Mouse (Mus musculus) left cerebral cortex, postnatal 36 days (tissue): ENCODE results near the gene Slco2b1. TPM values are rescaled to one million over a fixed set of nuclear protein-coding genes. Genes with fewer than 3 reads are reported as not detected.

ENCODE experiments used
- DNase-seq, 2 experiments: peaks; one replicate each; pipeline ENCODE4 v3.0.0; 2021 to 2022; ENCODE audit warnings: low spot score in 2 of 2, mixed read lengths in 1 of 2
- intact Hi-C: fragments of 180-260 bp; cut with DNase I; formaldehyde crosslinking; loops from one replicate; pipeline ENCODE4 v1.15.1; 2025
- total RNA-seq, 2 experiments: library from RNA; stranded (reverse); gene quantifications; 2 replicates each; pipeline ENCODE4 v1.2.3; 2021

The Slco2b1 gene
- total RNA-seq, 2 experiments from 2014 or later = 11.7 to 14.2 TPM

DNA sequence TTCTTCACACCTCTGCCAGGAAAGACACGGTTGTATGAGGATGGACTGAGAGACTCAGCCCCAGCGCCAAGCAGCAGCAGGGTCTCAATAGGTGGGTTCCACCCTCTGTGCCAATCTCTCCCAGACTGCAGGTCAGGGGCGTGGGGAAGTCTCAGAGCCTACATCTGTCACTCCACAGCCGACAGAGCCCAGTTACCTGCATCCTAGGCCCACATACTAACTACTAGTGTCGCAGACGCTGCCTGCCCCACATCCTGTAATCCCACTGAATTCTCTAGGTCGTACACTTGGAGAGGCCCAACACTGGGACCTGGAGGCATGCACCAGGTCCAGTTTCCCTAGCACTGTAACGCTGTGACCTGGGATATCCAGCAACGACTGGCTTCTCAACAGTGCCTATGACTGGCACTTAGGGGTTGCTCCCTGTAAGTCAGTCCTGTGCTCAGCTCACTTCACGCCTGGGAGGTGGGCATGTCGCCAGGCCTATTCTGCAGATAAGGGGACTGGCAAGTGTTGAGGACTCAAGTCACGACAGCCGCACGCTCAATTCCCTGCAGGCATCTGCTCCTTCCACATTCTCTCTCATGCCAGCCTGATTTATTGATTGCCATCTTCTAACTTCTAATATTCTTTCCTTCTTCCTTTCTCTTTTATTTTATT lies 49.4 kb downstream of the Slco2b1 start:
- intact Hi-C loops = no loop called here
- DNase-seq = no peak

DNA sequence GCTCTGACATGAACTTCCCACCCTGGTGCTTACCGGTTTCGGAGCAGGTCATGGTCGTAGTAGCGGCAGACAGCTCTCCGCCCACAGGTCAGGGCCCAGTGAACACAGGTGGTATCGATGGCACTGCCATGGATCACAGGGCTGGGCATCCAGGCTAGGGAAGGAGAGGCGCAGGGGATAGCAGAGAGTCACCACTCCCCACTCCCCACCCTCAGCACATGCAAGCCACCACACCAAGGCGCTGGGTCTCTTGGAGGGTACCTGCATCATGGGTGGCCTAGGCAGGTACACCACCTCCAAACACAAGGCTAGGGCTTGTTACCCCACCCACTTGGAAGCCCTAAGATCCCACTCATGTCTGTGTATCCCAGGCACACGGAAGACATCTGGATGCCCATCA lies 50.1 kb downstream of the Slco2b1 start:
- intact Hi-C loops = no loop called here

DNA sequence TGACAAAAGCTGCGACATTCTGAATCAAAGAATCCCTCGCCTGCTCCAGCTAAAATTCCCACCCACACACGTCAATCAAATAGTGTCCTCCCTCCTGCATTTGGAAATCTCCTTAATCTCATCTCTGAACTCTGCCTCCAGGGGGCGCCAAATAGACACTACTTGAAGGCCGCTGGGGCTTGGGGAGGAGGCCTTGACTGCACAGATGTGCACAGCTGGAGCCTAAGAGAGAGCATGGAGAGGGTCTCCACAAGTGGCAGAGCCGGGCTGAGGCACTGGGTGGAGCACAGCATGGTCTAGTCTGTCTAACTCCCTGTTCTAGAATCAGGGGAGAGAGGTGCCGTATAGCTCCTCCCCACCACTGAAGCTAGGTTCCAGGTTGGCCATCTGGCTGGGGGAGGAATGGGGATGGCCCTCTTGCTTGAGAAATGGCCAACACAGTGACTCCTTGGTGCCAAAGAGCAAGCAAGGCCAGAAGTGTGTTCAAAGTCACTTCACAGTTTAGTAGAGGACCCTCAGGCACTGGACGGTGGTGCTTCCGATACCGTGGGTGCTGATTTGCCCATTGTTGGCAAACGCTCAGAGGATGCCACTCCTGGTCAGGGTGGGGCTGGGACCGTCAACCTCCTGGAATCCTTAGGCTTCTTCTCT lies 51.6 kb downstream of the Slco2b1 start:
- intact Hi-C loops = loop anchor here (2.0 to 5.0 kb wide), 2 partner anchors 53 to 139 kb away; partner anchors contain the start of gene Slco2b1

More for the DNA sequence above, 50.1 kb downstream of the Slco2b1 start:
- DNase-seq = no peak

DNA sequence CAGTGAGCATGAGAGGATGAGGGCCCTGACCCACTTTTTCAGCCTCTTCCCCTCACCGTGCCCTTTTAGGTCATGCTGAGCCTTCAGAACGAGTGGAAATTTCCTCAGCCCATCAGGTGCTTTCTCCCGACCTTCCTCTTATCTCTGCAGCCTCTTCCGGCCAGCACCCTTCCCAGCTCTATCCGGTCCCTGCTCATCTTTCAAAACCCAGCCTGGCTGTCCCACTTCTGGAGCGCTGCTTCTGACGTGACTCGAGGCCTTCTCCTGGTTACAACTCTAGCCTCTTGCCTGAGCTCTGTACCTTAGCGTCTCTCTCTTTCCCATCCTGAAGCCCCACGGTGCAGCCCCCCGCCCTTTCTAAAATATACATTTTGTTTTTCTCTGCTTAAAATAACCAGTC lies 56.9 kb downstream of the Slco2b1 start:
- no peak for DNase-seq
- intact Hi-C loops = no loop called here

More for the DNA sequence above, 51.6 kb downstream of the Slco2b1 start:
- peak; percentile 46 to 65 for DNase-seq

DNA sequence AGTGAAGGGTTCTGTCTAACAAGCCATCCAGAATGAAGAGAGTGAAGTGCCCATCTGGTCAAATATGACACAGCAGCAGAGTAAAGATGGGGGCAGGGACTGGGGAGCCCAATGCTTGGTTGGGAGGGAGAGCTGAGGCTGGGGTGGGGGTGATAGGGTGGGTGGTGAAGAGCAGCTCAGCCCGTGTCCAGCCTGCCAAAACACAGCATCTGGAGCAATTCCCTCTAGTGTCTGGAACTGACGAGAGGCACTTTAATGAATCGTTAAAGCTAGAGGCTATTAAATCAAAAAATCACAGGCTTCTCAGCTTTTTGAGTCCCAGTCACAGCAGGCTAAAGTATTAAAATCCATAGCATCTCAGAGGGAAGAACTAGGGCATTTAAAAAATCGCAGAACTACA lies 61.6 kb downstream of the Slco2b1 start:
- intact Hi-C loops = no loop called here
- no peak for DNase-seq

DNA sequence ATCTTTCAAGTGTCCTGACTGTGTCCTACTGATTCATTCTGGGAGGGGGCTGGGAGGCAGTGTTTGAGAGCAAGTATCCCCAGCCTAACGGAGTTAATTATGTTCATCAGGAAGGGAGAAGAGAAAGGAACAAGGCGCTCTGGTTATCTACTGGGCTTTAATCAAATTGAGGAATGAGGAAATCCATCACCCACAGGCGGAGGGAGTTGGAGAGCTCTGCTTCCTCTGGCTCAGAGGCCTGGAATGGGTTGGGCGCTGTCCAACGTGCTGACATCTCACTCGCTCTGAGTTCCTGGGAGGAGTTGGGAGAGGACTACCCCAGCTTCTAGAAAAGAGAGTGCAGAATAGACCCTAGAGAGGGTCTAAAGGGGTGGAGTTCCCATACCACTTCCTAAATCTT lies 62.5 kb downstream of the Slco2b1 start:
- intact Hi-C loops = no loop called here
- DNase-seq = no peak

DNA sequence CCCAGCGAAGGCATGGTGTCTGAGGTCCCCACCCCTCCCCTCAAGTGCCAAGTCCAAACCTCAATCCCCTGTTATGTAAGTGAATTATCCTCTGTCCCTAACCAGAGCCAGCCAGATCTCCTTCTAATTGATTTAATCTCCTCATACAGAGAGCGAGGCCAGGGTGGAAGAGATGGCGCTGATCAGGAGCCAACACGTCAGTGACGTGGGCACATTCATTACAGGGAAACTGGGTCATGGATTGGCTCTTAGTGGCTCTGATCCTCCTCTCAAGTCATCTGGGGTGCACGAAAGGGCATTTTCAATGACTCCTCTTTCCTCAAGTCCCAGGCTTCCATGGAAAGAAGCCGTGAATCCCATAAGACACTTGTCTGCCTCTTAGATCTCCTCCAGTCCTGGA lies 66.4 kb downstream of the Slco2b1 start:
- intact Hi-C loops = no loop called here
- no peak for DNase-seq

DNA sequence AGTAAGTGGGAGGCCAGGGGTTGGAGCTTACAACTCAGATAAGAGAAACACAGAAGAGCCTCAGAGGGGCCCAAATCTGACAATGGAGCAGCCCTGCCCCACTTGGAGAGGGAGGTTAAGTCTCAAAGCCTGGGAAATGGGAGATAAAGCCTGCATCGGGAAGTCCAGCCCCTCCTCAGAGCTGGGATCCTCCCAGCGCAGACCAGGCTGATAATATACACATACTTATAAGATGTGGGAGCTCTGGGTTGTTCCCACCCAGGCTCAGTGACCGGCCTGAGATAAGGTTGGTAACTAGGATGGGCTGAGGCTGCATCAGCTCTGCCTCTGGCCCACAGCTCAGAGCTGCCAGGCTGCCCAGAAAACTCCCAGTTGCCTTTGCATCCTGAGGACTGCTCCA lies 69.1 kb downstream of the Slco2b1 start:
- intact Hi-C loops = no loop called here
- DNase-seq = no peak

DNA sequence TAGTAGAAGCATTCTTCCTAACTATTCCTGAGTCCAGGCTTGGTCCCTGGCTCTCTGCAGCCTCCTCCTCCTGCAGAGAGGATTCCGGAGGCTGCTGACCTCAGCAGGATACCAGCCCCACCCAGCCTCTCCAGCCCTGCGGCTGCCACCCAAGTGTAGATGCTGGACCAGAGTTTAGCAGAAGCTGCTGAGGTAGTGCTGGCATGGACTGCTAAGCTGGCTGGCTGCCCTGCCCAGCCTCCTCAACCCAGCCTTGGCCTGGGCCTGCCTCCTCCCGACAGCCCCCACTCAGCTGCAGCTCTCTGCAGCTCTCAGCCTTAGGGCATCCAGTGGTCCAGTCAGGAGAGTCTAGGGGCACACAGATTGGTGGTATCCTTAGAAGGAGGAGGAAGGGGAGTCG lies 69.9 kb downstream of the Slco2b1 start:
- intact Hi-C loops = no loop called here
- DNase-seq = no peak

DNA sequence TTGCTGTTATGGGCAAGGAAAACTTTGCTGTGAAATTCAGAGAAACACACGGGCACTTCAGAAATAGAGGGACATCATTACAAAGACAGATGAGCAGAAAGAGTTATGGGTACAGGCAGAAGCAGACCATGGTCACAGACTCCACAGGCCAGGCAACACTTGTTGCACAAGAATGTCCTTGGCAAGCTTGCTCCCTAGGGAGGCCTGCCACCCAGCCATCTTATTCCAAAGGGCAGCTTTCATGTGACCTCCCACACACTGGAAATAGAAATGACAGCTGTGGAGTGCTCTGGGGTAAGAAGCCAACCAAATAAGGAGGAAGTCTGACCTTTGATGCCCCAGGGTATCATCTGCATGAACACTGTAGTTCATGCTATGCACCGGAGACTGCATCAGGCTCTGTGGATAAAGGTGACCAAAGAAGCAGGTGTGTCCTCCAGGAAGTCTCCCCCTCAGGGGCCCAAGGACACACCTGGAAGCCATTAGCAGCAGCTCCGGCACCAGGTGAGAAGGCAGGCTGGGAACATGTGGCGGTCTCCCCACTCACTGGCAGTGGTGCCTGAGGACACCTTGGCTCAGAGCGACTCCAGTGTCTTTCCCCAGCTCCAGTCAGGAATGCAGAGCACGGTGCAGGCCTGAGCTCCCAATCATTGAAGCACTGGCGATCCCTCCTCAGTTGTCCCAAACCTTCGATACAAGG lies 77.0 kb downstream of the Slco2b1 start:
- intact Hi-C loops = no loop called here
- DNase-seq = no peak

DNA sequence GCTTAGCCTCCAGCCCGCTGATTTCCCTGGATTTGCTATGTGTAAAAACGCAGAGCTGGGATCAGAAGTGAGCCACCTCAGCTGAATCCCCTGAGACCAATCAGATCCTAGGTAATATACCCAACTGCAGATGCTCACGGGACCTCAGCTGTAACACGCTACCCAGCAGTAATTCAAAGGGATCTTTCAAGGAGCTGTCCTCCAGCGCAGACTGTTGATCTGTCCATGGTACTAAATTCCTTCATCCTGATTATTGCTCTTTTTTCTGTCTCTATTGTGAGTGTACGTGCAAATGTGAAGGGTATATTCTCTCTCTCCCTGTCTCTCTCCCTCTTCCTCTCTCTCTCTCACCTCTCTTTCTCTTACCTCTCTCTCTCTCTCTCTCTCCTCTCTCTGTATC lies 78.9 kb downstream of the Slco2b1 start:
- intact Hi-C loops = no loop called here
- no peak for DNase-seq

DNA sequence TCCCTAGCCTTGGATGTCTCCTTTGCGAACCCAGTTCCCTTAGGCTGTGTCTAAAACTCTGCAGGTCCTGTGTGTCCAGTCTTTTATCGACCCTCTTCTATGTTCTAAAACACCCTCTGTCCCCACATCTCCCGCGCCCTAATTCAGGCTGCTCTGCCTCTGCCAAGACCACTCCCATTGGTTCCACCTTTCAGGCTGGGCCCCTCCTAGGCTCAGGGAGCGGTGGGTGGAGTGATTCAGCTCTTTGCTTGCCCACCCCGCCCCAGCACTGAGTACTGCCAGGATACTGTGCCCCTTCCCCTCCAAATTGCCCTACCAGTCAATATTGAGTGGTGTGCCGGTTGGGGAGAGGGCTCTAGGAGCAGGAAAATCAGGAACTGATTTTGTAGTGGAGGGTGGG lies 83.8 kb downstream of the Slco2b1 start:
- intact Hi-C loops = no loop called here
- DNase-seq = no peak

DNA sequence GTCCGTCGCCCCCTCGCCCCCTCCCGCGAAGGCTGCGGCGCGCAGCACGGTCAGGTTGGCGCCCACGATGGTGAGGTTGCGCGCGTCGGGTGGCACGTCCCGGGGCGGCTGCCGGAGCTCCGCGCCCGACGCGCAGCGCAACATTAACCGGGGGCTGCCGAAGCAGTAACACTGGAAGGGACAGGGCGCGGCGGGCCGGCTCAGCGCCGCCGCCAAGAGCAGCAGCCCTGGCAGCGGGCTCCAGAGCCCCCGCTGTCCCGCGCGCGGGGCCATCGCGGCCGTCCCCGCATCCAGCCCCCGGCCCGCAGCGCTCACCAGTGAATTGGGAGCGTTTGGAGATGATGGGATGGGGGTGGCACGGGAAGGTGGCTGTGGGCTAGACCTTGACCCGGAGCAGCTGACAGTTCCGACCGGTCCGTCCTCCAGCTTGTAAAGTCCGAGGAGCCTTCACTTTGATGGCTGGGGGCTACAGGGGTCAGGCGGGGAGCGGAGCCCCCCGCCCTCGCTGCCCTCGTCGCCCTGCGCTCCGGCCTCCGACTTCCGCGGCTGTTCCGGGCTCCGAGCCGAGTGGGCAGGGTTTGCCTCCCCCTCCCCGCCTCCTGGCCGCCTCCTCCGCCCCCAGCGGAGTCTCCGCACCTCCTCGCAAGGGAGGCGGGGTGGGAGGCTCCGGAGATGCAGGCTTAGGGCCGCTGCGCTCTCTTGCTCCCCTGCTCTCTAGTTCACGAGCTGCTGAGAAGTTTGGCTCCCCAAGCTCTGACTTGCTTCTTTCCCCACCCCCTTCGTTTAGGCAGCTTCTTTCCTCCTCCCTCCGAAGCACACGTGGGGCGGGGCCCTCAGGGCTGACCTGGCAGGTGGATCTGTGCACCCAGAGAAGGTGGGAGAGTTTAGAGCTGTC lies 84.5 kb downstream of the Slco2b1 start, which contains the start of gene Tpbgl:
Gene Tpbgl, minus strand, starts transcription at position 728 of the 895 bp plus-strand sequence.
- intact Hi-C loops = no loop called here
- DNase-seq = peak; percentile 20 to 23

DNA sequence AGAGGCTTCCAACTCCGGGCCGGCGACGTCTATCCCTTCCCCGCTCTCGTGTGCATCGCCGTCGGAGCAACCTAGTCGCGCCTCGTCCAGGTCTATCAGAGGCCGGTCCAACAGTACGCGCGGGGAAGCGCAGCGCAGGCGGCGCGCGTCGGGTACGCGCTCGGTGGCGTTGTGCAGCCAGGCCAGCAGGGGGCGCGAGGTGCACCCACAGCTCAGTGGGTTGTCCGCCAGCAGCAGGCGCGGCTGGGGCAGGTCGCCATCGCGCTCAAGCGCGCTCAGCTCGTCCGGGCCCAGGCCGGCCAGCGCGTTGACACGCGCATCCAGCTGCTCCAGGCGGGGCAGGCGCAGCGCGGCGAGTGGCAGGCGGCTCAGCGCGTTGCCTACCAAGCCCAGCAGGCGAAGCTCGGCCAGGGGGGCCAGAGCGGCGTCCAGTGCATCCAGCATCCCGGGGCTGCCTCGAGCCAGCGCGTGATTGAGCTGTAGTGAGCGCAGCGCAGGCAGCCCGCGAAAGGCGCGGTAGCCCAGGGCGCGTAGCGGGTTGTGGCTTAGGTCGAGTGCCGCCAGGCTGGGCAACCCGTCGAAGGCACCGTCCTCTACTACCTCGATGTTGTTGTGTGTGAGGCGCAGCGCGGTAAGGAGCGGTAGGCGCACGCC lies 85.3 kb downstream of the Slco2b1 start:
- intact Hi-C loops = loop anchor here (2.0 kb wide), 1 partner anchor 173 kb away; no protein-coding TSS in a partner anchor

DNA sequence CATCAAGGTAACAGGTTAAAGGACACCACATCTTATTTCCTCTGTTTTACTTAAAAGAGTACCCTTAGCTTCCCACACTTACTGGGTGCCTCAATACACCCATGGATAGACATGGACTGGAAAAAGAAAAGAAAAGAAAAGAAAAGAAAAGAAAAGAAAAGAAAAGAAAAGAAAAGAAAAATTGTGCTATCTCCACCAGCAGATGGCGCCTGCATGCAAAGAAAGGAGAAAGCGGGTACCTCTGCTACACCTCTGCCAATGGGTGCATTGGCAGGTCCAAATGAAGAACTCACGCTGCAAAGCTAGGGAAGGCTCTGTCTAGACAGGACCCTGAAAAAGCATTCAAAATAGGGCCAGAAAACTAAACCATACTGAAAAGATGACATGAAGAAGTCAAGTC lies 92.3 kb downstream of the Slco2b1 start:
- peak; percentile 15 to 25 for DNase-seq
- intact Hi-C loops = loop anchor here (1.0 to 2.0 kb wide), 2 partner anchors 178 to 258 kb away; no protein-coding TSS in a partner anchor

More for the DNA sequence above, 85.3 kb downstream of the Slco2b1 start:
- DNase-seq = peak; percentile 84 to 86

DNA sequence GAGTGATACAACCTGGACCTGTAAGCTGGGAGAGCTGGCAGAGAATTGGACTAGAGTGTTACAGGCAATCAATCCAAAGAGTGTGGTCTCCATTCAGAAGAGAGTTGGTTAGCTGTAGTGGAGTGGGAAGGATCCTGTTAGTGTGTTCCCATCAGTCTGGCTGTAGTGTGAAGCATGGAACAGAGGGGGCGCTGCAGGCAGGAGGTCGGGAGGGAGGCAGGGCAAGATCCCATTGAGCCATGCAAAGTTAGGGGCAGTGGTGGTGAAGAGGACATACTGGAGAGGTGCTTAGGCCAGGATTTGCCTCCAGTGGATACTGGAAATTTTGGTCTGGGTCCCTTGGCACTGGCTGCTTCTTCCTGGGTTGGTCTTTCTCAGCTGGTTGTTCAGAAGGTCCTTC lies 92.9 kb downstream of the Slco2b1 start:
- DNase-seq = no peak
- intact Hi-C loops = loop anchor here (2.0 kb wide), 1 partner anchor 259 kb away; no protein-coding TSS in a partner anchor
